Mouse (Mus musculus): Measurements from ENCODE around the gene Sh3kbp1.

DNA sequence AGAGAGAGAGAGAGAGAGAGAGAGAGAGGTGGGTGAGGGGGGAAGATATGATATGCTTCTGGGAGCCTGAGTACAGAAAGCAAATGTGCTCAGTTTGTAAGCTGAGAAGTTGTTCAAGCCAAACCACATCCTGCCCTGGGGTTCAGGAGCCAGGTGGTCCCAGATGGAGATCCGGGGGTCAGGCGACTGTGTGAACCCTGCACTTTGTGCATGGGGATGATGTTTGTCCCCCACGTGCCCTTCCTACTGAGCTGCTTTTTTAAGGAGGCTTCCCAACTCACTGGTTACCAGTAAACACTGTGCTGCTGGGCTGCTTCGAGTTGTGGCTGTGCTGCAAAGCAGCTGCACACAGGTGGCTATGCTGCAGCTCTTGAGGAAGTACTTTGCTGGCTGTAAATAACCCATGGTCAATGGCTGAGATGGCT, 70.0 kb downstream of the Sh3kbp1 start:
- no peak for TF ChIP-seq CTCF (IDR thresholded peaks at IDR 0.05; ENCODE audit: control insufficient read depth, insufficient read depth, low read length)
- TF ChIP-seq POLR2A (IDR thresholded peaks at IDR 0.05; ENCODE audit: borderline replicate concordance, control insufficient read depth, low read depth, low read length), result no peak

All from bone marrow, adult 2 months (tissue).